Mouse (Mus musculus): ENCODE results near the gene Cend1. TPM values are rescaled to one million over a fixed set of nuclear protein-coding genes. Genes with fewer than 3 reads are reported as not detected.

Cend1 gene
- polyA plus RNA-seq, 2 experiments from 2014 or later: not detected

DNA sequence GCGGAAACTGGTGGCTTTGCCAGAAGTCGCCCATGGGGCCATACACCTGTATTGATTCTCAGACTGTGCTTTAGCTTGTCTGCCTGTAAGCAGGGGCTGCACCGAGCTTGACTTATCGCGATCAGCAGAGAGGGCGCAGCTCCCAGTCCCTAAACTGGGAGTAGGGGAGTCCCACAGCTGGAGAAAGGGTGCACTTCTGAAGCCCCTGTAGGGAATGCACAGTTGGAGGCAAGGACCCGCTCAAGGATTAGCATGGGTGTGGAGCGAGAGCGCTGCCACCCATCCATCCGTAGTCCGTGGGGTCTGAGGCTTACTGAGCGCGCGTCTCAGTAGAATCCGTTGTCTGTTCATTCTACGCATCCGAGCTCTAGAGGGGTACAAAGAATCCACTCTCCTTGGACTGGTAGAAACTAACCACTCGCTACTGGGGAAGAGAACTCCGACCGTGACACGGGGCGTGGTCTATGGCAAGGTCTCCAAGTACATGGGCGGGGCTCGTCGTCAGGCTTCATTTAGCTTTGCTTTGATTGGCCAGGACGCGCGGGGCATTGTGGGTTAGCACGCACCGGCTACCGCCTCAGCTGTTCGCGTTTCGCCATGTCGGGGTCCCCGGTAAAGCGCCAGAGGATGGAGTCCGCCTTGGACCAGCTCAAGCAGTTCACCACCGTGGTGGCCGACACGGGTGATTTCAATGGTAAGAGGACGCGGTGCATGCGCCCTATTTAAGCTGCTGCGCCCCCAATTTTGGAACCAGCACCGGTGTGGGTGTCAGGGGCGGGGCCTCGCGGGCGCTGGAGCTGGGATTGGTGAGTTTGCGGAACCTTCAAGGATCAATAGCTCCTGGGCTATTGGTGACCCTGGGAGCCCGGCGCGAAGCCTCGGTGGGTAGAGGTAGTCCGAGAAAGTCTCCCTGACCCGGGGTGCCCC is 37.4 kb downstream of the Cend1 start, which contains the start of gene Taldo1:
TSS of gene Taldo1 (plus strand) at position 575 of the 927 bp plus-strand sequence.
- peak; percentile 94 for ATAC-seq

DNA sequence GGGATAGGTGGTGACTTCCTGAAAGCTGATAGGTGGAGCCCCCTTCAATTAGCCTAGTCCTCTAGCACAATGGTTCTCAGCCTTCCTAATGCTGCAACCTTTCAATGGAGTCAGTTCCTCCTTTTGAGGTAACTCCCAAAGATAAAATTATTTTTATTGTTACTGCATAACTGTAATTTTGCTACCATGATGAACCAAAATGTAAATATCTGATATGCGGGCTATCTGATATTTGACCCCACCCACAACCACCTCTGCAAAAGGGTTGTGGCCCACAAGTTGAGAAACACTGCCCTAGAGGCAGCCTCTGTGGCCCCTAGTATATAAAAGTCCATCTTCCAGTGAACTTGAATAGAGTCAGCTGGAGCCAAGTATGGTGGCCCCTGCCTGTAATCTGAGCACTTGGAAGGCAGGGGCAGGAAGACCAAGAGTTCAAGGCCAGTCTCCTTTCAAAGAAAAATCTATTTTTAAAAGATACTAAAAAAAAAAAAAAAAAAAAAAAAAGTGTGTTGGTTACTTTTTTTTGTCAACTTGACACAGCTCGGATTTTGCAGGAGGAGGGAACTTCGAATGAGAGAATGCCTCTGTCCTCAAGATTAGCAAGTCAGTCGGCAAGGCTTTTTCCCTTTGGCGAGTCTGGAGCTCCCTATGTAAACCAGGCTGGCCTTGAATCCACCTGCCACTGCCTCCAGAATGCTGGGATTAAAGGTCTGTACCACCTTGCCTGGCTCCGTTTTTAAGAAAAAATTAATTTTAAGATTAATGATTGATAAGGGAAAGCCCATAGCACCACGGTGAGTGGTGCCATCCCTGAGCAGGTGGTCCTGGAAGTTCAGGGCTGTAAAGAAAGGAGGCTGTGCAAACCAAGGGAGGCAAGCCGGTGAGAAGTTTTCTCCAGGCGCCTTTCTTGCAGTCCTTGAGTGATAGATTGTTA is 38.7 kb downstream of the Cend1 start:
- no peak for ATAC-seq

DNA sequence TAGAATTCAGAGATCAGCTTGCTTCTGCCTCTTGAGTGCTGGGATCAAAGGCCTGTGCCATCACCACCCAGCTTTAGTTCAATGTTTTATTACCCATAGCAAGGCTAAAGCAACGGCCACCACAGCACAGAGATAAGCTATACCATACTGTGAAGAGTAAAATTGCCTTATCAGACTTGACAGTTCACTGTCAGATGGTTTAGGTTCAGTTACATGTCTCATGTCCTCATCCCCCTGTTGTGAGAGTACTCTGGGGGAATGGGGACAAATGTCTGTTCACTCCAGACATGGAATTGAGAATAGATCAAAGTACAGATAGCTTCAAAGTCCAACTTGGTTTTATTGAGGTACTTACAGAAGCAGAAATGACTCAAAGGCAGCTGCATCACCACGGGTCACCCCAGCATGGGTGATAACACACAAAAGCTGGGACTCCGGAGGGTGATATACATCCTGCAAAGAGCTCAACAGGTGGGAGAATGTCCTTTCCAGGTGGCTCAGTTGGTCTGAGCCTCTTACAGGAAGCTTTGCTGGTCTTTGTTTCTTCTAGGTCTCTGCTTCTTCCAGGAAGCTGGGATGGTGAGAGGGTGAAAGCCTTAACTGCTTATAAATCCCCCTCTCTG is 40.7 kb downstream of the Cend1 start:
- no peak for ATAC-seq

DNA sequence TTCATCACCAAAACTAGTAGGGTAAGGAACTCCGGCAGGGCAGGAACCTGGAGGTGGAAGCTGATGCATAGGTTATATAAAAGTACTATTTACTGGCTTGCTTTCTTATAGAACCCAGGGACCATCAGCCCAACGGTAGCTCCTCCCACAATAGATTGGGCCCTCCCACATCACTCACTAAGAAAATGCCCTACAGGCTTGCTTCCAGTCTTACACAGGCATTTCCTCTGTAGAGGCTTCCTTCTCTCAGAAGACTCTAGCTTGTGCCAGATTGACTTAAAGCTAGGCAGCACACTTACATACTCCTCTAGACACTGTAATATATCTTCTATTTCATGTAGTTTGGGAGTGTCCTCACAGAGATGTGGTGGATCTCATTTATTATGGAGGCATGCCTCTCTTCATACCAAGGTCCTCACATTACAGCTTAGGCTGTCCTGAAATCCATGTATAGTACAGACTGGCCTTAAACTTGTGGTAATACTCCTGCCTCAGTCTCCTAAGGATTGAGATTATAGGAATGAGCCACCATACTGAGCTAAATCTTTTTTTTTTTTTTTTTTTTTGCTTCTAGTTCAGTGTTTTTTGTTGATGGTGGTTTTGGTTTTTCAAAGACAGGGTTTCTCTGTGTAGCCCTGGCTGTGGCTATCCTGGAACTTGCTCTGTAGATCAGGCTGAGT is 41.3 kb downstream of the Cend1 start:
- ATAC-seq: no peak

DNA sequence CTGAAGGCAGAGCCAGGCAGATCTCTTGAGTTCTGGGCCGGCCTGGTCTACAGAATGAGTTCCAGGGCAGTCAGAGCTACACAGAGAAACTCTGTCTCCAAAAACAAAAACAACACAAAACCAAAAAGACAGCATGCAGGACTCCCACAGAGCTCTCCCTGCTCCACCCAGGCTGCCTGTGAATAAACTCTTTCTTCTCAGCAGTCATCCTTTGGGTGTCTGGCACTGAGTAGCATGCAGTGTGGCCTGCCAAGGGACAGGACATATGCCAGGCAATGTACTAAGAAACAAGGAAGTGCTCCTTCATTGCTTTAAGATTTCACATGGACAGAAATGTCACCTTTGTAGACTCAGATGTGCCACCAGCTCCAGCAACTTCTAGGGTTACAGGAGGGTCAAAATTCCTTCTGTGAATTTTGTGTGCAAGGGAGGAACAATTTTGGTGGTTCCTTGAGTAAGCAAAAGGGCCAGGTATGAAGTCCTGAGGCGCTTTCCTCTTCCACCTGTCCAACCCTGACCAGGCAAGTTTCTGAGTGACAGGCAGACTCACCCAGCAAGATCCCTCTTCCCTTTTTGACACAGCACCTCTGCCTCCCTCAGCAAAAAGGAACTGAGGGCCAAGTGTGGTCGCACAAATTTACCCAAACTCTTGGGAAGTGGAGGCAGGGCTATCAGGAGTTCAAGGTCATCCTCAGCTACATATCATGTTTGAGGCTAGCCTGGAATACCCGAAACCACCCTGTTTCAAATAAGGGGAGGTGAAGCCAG is 48.0 kb downstream of the Cend1 start:
- no peak for ATAC-seq

DNA sequence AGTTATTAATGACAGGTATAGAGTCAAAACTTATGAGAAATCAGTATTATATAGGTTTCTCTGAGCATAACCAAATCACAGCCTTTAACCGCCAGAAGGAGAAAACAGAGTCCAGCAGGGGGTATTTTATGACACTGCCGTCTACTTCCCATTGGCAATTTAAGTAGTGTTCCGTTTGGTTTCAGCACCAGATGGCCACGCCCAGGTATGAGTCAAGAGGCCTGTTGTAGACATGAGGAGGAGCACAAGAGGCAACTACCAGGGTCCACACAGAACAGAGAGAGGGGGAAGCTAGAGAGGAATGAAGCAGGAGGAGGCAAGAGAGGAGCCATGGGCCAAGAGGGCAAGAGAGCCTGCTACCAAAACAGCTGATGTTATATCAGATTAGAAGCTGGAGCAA is 49.7 kb downstream of the Cend1 start:
- no peak for ATAC-seq

Other genes with a start within 250 kb of the Cend1 start
- gene Hras, start 235.5 kb downstream of the Cend1 start, polyA plus RNA-seq (2017; shearing (Covaris generic)): 1 to 10 TPM; 1.7 to 4.7 TPM
- 1 to 10 TPM; 1.4 to 1.9 TPM for gene Lrrc56, start 235.3 kb downstream of the Cend1 start, polyA plus RNA-seq (2017; shearing (Covaris generic))
- gene Lmntd2, start 215.4 kb downstream of the Cend1 start, polyA plus RNA-seq (2017; shearing (Covaris generic)): 1 to 10 TPM; 5.6 to 5.9 TPM
- gene Rassf7, start 213.6 kb downstream of the Cend1 start, polyA plus RNA-seq (2017; shearing (Covaris generic)): 10 to 100 TPM in 1 of 2 experiments, 1 to 10 TPM in 1; 8.3 to 14.2 TPM
- 10 to 100 TPM; 51.4 to 60.8 TPM for gene Phrf1, start 200.7 kb downstream of the Cend1 start, polyA plus RNA-seq (2017; shearing (Covaris generic))
- gene Irf7, start 163.0 kb downstream of the Cend1 start, polyA plus RNA-seq (2017; shearing (Covaris generic)): 100 to 1,000 TPM in 1 of 2 experiments, 10 to 100 TPM in 1; 92.0 to 108 TPM
- gene Cdhr5, start 152.7 kb downstream of the Cend1 start, polyA plus RNA-seq (2017; shearing (Covaris generic)): not detected
- gene Sct, start 150.4 kb downstream of the Cend1 start, polyA plus RNA-seq (2017; shearing (Covaris generic)): not detected
- not detected for gene Drd4, start 137.5 kb downstream of the Cend1 start, polyA plus RNA-seq (2017; shearing (Covaris generic))
- 10 to 100 TPM; 17.1 to 22.5 TPM for gene Deaf1, start 101.8 kb downstream of the Cend1 start, polyA plus RNA-seq (2017; shearing (Covaris generic))
- gene Tmem80, start 101.8 kb downstream of the Cend1 start, polyA plus RNA-seq (2017; shearing (Covaris generic)): 10 to 100 TPM; 30.4 to 31.2 TPM
- not detected for gene Eps8l2, start 90.6 kb downstream of the Cend1 start, polyA plus RNA-seq (2017; shearing (Covaris generic))
- 100 to 1,000 TPM; 422 to 471 TPM for gene Taldo1, start 37.3 kb downstream of the Cend1 start, polyA plus RNA-seq (2017; shearing (Covaris generic))
- gene Gatd1, start 15.4 kb downstream of the Cend1 start, polyA plus RNA-seq (2017; shearing (Covaris generic)): 10 to 100 TPM; 82.1 to 97.0 TPM
- gene Slc25a22, start 8.4 kb upstream of the Cend1 start, polyA plus RNA-seq (2017; shearing (Covaris generic)): 10 to 100 TPM; 26.8 to 51.1 TPM
- 10 to 100 TPM in 1 of 2 experiments, 1 to 10 TPM in 1; 5.3 to 12.7 TPM for gene Pidd1, start 14.5 kb upstream of the Cend1 start, polyA plus RNA-seq (2017; shearing (Covaris generic))
- 1,000 to 10,000 TPM; 3,324 to 3,604 TPM for gene Rplp2, start 17.9 kb upstream of the Cend1 start, polyA plus RNA-seq (2017; shearing (Covaris generic))
- gene Pnpla2, start 25.7 kb upstream of the Cend1 start, polyA plus RNA-seq (2017; shearing (Covaris generic)): 10 to 100 TPM; 58.2 to 70.2 TPM
- gene Cracr2b, start 31.6 kb upstream of the Cend1 start, polyA plus RNA-seq (2017; shearing (Covaris generic)): not detected
- gene Cd151, start 37.9 kb upstream of the Cend1 start, polyA plus RNA-seq (2017; shearing (Covaris generic)): 1 to 10 TPM; 8.3 to 8.7 TPM
- gene Polr2l, start 45.6 kb upstream of the Cend1 start, polyA plus RNA-seq (2017; shearing (Covaris generic)): 10 to 100 TPM; 22.3 to 22.6 TPM
- gene Tspan4, start 45.7 kb upstream of the Cend1 start, polyA plus RNA-seq (2017; shearing (Covaris generic)): 1 to 10 TPM; 1.5 to 2.7 TPM
- gene Chid1, start 110.4 kb upstream of the Cend1 start, polyA plus RNA-seq (2017; shearing (Covaris generic)): 10 to 100 TPM; 14.2 to 14.4 TPM
- 10 to 100 TPM; 13.4 to 15.5 TPM for gene Ap2a2, start 132.7 kb upstream of the Cend1 start, polyA plus RNA-seq (2017; shearing (Covaris generic))
- gene Muc6, start 225.8 kb upstream of the Cend1 start, polyA plus RNA-seq (2017; shearing (Covaris generic)): under 1 TPM; 0.40 to 0.54 TPM

All from activated CD4-positive, CD25-positive, alpha-beta regulatory T cell, adult 4 months (primary cell).